Mouse (Mus musculus): ENCODE measurements around the gene Kpna7.

DNA sequence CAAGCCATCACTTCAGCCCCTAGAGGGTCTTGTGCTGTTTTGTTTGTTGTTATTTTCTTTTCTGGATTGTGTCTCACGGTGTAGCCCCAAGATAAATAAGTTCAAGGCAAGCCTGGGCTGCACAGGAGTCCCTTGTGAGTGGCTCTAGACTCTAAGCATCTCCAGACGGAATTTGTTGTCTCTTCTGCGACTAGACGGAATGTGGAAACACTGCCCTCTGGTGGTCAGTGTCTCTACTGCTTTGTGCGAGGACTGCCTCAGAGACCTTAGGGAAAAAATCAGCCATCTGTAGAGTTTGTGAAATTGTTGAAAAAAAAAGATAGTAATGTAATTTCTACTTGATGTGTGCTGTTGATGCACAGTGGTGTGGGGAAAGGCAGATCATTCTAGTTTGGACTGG lies 14.1 kb downstream of the Kpna7 start:
- TF ChIP-seq CTCF (IDR thresholded peaks at IDR 0.05; ENCODE audit: low read depth) (peak; percentile 91), EP300 (optimal IDR thresholded peaks at IDR 0.05) (no peak)
